Mouse (Mus musculus) small intestine, adult 10 weeks (tissue): ENCODE data around the gene Ogfod2. TPM values are rescaled to one million over a fixed set of nuclear protein-coding genes. Genes with fewer than 3 reads are reported as not detected.

Source experiments
- polyA plus RNA-seq: library from polyadenylated mRNA; stranded (reverse); fragments of 350-450 nt; fragmentation: Illumina TruSeq; extraction: RNeasy Lipid Tissue Mini Kit (QIAGEN cat#74804); gene quantifications from one replicate; pipeline ENCODE4 v1.2.3, GENCODE M21; 2014; ENCODE audit warnings: low replicate concordance

Ogfod2 gene
- 0.37 TPM for polyA plus RNA-seq

DNA sequence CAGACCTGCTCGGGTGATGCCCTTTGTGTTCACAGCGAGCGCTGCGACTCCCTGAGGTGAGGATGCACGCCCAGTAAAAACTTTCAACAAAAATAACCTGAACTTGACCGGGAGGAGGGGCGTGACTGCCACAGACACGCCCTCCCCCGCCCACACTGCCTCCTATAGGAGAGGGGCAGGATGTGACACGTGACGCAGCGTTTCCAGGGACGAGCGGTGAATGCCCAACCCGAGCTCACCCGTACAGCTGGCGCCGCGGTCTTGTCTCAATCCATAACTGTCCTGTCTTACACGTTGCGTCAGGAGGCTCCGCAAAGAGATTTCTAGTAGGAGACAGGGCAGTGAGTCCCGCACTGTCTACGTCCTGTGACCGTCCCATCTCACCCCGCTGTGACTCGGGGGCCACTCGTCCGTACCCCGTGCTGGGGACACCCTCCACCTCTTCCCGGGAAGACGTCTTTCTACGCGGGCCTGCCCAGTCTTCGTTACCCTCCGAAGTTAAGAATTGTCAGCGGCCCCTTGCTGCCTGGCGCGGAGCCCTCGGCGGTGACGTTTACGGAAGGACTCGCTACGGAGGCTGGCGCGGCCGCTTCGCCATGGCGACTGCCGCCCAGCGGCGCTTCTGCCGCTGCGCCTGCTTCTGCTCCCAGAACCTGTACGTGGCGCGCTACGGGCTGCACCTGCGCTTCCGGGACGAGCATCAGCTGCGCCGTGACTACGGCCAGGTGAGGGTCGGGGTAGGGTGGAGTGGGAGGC lies at the start of gene Ogfod2:
Gene Ogfod2, plus strand, starts transcription at position 556 of the 756 bp plus-strand sequence.

DNA sequence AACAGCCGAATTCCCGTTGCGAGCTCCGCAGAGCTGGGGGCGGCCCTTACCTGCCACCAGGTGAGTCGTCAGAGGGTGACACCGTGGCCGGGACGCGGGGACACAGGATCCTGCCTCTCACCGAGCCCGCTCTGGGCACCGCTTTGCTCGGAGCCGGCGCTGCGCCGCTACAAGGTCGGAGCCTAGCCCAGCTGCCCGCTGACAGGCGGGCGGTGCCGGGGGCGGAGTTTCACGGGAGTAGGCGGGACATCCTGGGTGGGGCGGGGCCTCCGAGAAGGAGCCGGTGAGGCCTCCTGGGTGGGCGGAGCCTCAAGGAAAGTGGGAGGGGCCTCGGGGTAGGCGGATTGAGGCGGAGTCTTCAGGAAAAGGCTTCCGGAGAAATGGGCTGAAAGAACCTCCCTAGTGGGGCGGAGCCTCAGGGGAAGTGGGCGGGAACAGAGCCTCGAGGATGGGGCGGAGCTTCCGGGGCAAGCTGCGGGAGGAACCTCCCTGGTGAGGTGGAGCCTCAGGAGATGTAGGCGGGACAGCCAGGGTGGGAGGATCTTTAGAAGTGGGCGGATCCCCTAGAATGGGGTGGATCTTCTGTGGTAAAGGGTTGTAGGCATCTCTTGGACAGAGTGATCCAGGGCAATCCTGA lies 16.4 kb upstream of the Ogfod2 start, which contains the start of gene Abcb9:
Gene Abcb9, minus strand, starts transcription at position 203 of the 637 bp plus-strand sequence.

DNA sequence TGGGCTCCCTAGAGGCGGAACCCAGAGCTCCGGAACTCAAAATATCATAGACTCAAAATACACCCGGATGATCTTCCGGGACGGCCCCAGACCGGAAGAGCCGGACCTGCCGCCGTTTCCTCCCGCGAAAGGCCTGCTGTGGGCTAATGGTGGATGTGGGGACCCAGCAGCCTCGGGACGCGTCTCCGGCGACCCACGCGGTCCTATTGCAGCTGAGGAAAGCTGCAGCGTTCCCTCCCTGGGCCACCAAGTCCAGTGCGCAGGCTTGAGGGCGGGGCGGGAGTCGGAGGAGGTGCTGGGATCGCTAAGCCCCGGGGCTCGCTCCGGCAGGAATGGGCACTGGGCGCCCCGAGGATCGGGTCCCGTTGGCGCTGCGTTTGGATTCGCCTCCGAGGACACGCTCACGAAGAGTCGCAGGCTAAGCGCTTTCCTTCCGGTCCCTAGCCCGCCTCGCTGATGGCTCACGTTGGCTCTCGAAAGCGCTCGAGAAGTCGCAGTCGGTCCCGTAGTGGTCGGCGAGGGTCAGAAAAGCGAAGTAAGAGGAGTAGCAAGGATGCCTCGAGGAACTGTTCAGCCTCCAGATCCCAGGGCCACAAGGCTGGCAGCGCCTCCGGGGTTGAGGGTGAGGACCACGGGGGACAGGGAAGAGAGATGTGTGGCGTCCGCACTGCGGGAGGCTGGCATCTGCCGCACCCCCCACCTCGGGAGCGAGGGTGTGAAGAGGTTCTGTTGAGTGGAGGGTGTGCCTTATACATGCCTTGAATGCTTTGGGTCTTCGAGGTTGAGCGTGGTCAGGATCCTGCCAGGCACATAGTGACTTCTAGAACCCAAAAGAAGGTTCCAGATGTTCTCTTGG lies 4.1 kb downstream of the Ogfod2 start, which contains the start of gene Arl6ip4:
Gene Arl6ip4, plus strand, starts transcription at position 100 of the 856 bp plus-strand sequence.

Other genes starting within 250 kb of the Ogfod2 start
- not detected for gene Hcar2, start 246.8 kb upstream of the Ogfod2 start, polyA plus RNA-seq
- gene Hcar1, start 232.3 kb upstream of the Ogfod2 start, polyA plus RNA-seq, result 1.6 TPM
- gene Denr, start 205.1 kb upstream of the Ogfod2 start, polyA plus RNA-seq, result 194 TPM
- gene Gm43518, start 184.9 kb upstream of the Ogfod2 start, polyA plus RNA-seq, result not detected
- 3.4 TPM for gene Ccdc62, start 181.6 kb upstream of the Ogfod2 start, polyA plus RNA-seq
- 1.4 TPM for gene Hip1r, start 138.7 kb upstream of the Ogfod2 start, polyA plus RNA-seq
- 7.6 TPM for gene Vps37b, start 80.0 kb upstream of the Ogfod2 start, polyA plus RNA-seq
- 1.2 TPM for gene Abcb9, start 16.5 kb upstream of the Ogfod2 start, polyA plus RNA-seq
- 1.5 TPM for gene Arl6ip4, start 3.8 kb downstream of the Ogfod2 start, polyA plus RNA-seq
- 0.71 TPM for gene Pitpnm2, start 137.5 kb downstream of the Ogfod2 start, polyA plus RNA-seq
- gene Mphosph9, start 215.7 kb downstream of the Ogfod2 start, polyA plus RNA-seq, result 5.5 TPM
- 8.9 TPM for gene 2810006K23Rik, start 215.8 kb downstream of the Ogfod2 start, polyA plus RNA-seq